Mouse (Mus musculus): ENCODE data around the gene Hddc3.

DNA sequence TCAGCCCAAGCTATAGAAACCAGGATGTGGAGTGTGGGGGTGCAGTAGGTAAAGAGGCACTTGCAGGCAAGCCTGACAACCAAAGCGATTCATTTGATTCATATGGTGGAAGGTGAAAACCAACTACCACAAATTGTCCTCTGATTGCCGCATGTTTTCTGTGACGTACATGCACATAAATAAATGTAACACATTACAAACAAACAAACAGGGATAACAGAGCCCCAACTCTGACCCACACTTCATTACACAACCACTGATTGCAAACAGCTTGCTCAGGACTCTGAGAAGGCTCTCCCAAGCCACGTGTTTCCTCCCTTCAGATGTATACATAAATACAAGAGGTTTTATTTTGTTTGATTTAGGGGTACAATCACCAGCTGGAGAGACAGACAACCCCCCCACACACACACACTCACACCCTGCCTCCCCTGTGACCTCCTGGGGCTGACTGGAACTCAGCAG, 27.1 kb downstream of the Hddc3 start:
- TF ChIP-seq CTCF (IDR thresholded peaks at IDR 0.05; ENCODE audit: extremely low read depth, insufficient read length, insufficient replicate concordance, low read depth, low read length) (no peak), POLR2A (IDR thresholded peaks at IDR 0.05; ENCODE audit: low read depth, low read length) (no peak)

All from small intestine, adult 2 months (tissue).